Comparison of ENCODE assay signal across 15 mouse cellular contexts in genomic region chr11:110595266-110595862, GRCm38 (mm10).
DNase-seq lines count a peak whose midpoint lies in the region; ATAC-seq lines count a peak whose summit lies in the region.
"Had no signal": no experiment of that assay in that cellular context is flagged by ENCODE, and none has a peak within 500 bp of the region (broad histone marks: within the 10 kb centered on the region; RNA-seq: fewer than 3 reads in every experiment).

No protein-coding gene starts in this region.

- H3K9ac ChIP-seq in hindbrain, embryonic 16.5 days (ENCODE audit: low read depth, low read length): no peak overlapping the region
- no peak overlapping the region for H3K9ac ChIP-seq in hindbrain, embryonic 13.5 days
- H3K9ac ChIP-seq: intestine, embryonic 15.5 days; limb, embryonic 15.5 days had no signal

- H3K27me3 ChIP-seq in hindbrain, embryonic 16.5 days (replicated peaks; ENCODE audit: control insufficient read depth, insufficient read depth, low read length): no peaks in the 10 kb centered on the region
- no peaks in the 10 kb centered on the region for H3K27me3 ChIP-seq in hindbrain, embryonic 13.5 days
- H3K27me3 ChIP-seq: intestine, embryonic 15.5 days; limb, embryonic 15.5 days had no signal

- no peaks in the 10 kb centered on the region for H3K4me1 ChIP-seq in hindbrain, embryonic 16.5 days (ENCODE audit: control insufficient read depth, insufficient read depth, low read depth, low read length)
- H3K4me1 ChIP-seq in hindbrain, embryonic 13.5 days (replicated peaks): no peaks in the 10 kb centered on the region
- H3K4me1 ChIP-seq: intestine, embryonic 15.5 days; limb, embryonic 15.5 days had no signal

- peak; percentile 3 to 4 for DNase-seq in cerebellum, postnatal 25 days
- no peak for DNase-seq in cerebellum, adult 11 months
- DNase-seq in 3T3-L1 (ENCODE audit: low read depth, low spot score): peak; percentile 60
- DNase-seq in gastrocnemius, adult 8-10 months (ENCODE audit: low spot score in 2 of 2): peak; percentile 9 to 13
- DNase-seq in spleen, postnatal 4 days (ENCODE audit: low spot score in 2 of 2): no peak
- DNase-seq in adrenal gland, postnatal 10 days: no peak
- DNase-seq: adrenal gland, postnatal 14 days; embryo, embryonic 11 days; kidney, postnatal 14 days; lung, adult 2 months had no signal

- no peak overlapping the region for H3K4me2 ChIP-seq in hindbrain, embryonic 16.5 days (ENCODE audit: low read length)
- no peak overlapping the region for H3K4me2 ChIP-seq in hindbrain, embryonic 13.5 days
- H3K4me2 ChIP-seq: intestine, embryonic 15.5 days; limb, embryonic 15.5 days had no signal

- H3K27ac ChIP-seq in hindbrain, embryonic 16.5 days (ENCODE audit: low read depth, low read length): no peak overlapping the region
- no peak overlapping the region for H3K27ac ChIP-seq in hindbrain, embryonic 13.5 days
- H3K27ac ChIP-seq: intestine, embryonic 15.5 days; limb, embryonic 15.5 days had no signal

- ATAC-seq in hindbrain, embryonic 16.5 days: peak; percentile 34; the same call in 1 of the 2 replicates
- ATAC-seq in hindbrain, embryonic 13.5 days (ENCODE audit: low FRiP score): no peak
- ATAC-seq: intestine, embryonic 15.5 days had no signal

- WGBS in hindbrain, embryonic 16.5 days: 52% methylated on average over 7 of the region's 7 CpGs
- WGBS in hindbrain, embryonic 13.5 days: 81% methylated on average over 7 of the region's 7 CpGs

- H3K9me3 ChIP-seq in hindbrain, embryonic 16.5 days (ENCODE audit: control insufficient read depth, low read length): no peaks in the 10 kb centered on the region
- H3K9me3 ChIP-seq in hindbrain, embryonic 13.5 days: no peaks in the 10 kb centered on the region
- H3K9me3 ChIP-seq: intestine, embryonic 15.5 days; limb, embryonic 15.5 days had no signal

- H3K36me3 ChIP-seq in hindbrain, embryonic 16.5 days (ENCODE audit: control insufficient read depth, insufficient read depth, low read length): no peaks in the 10 kb centered on the region
- H3K36me3 ChIP-seq in hindbrain, embryonic 13.5 days: no peaks in the 10 kb centered on the region
- H3K36me3 ChIP-seq: intestine, embryonic 15.5 days; limb, embryonic 15.5 days had no signal

- no peak overlapping the region for H3K4me3 ChIP-seq in hindbrain, embryonic 16.5 days (ENCODE audit: low read length)
- no peak overlapping the region for H3K4me3 ChIP-seq in hindbrain, embryonic 13.5 days
- H3K4me3 ChIP-seq: erythroblast, embryonic 14.5 days; intestine, embryonic 15.5 days; limb, embryonic 15.5 days had no signal

Comparison
In these comparisons a context has a peak if more than half of its experiments do, and no peak if none do; other contexts are left out.
1. DNase-seq: peak in cerebellum, postnatal 25 days (2 of 2), 3T3-L1 (single experiment) and gastrocnemius, adult 8-10 months (2 of 2); none in cerebellum, adult 11 months (single experiment), spleen, postnatal 4 days (0 of 2) and adrenal gland, postnatal 10 days (single experiment).